Comparison of ENCODE assay signal across 11 mouse cellular contexts in genomic region chr5:100090515-100091262, GRCm38 (mm10). TPM values are rescaled to one million over a fixed set of nuclear protein-coding genes. Genes with fewer than 3 reads are reported as not detected.
DNase-seq lines count a peak whose midpoint lies in the region; ATAC-seq lines count a peak whose summit lies in the region.
"Had no signal": no experiment of that assay in that cellular context is flagged by ENCODE, and none has a peak within 500 bp of the region (broad histone marks: within the 10 kb centered on the region; RNA-seq: fewer than 3 reads in every experiment).

No protein-coding gene starts in this region.

- no peaks in the 10 kb centered on the region for H3K27me3 ChIP-seq in kidney, embryonic 14.5 days (ENCODE audit: control insufficient read depth, insufficient read depth, low read length)
- H3K27me3 ChIP-seq in forebrain, embryonic 14.5 days (replicated peaks; ENCODE audit: control insufficient read depth, insufficient read depth, low read length) = no peaks in the 10 kb centered on the region
- H3K27me3 ChIP-seq in midbrain, embryonic 13.5 days = no peaks in the 10 kb centered on the region
- H3K27me3 ChIP-seq in liver, embryonic 12.5 days (replicated peaks) = 0 out of 2 replicates have a peak, but pooled peaks cover 4% of the 10 kb centered on the region

- WGBS in kidney, embryonic 14.5 days = 37% methylated on average over 12 of the region's 12 CpGs
- 29% methylated on average over 12 of the region's 12 CpGs for WGBS in forebrain, embryonic 14.5 days
- WGBS in midbrain, embryonic 13.5 days = 23% methylated on average over 12 of the region's 12 CpGs
- WGBS in liver, embryonic 12.5 days (ENCODE audit: insufficient replicate concordance) = 64% methylated on average over 12 of the region's 12 CpGs

- no peak overlapping the region for H3K27ac ChIP-seq in kidney, embryonic 14.5 days (ENCODE audit: low read depth, low read length)
- H3K27ac ChIP-seq in forebrain, embryonic 14.5 days (ENCODE audit: low read depth, low read length) = peak overlapping the region; percentile 82
- peak overlapping the region; percentile 87 for H3K27ac ChIP-seq in midbrain, embryonic 13.5 days
- no peak overlapping the region for H3K27ac ChIP-seq in liver, embryonic 12.5 days

- H3K9me3 ChIP-seq in kidney, embryonic 14.5 days (ENCODE audit: control insufficient read depth, low read length) = no peaks in the 10 kb centered on the region
- no peaks in the 10 kb centered on the region for H3K9me3 ChIP-seq in forebrain, embryonic 14.5 days (replicated peaks; ENCODE audit: control insufficient read depth, low read length)
- H3K9me3 ChIP-seq in midbrain, embryonic 13.5 days = no peaks in the 10 kb centered on the region
- no peaks in the 10 kb centered on the region for H3K9me3 ChIP-seq in liver, embryonic 12.5 days (replicated peaks)

- no peak overlapping the region for H3K9ac ChIP-seq in kidney, embryonic 14.5 days (ENCODE audit: low read depth, low read length)
- peak overlapping the region; percentile 42 for H3K9ac ChIP-seq in forebrain, embryonic 14.5 days (ENCODE audit: low read length)
- H3K9ac ChIP-seq in midbrain, embryonic 13.5 days (replicated peaks) = no peak overlapping the region
- H3K9ac ChIP-seq in liver, embryonic 12.5 days = no peak overlapping the region

- H3K4me3 ChIP-seq in kidney, embryonic 14.5 days (ENCODE audit: low read length) = no peak overlapping the region
- H3K4me3 ChIP-seq in forebrain, embryonic 14.5 days (ENCODE audit: low read depth, low read length) = no peak overlapping the region
- peak overlapping the region; percentile 3; the same call in 1 of the 2 replicates for H3K4me3 ChIP-seq in midbrain, embryonic 13.5 days (replicated peaks)
- H3K4me3 ChIP-seq in liver, embryonic 12.5 days = no peak overlapping the region

- ATAC-seq in kidney, embryonic 14.5 days (ENCODE audit: low FRiP score, low TSS enrichment) = no peak
- peak; percentile 53 for ATAC-seq in forebrain, embryonic 14.5 days
- ATAC-seq in midbrain, embryonic 13.5 days = peak; percentile 61
- no peak for ATAC-seq in liver, embryonic 12.5 days

- no peaks in the 10 kb centered on the region for H3K36me3 ChIP-seq in kidney, embryonic 14.5 days (ENCODE audit: control insufficient read depth, insufficient read depth, low read length)
- H3K36me3 ChIP-seq in forebrain, embryonic 14.5 days (ENCODE audit: control insufficient read depth, insufficient read depth, low read length) = no peaks in the 10 kb centered on the region
- no peaks in the 10 kb centered on the region for H3K36me3 ChIP-seq in midbrain, embryonic 13.5 days
- H3K36me3 ChIP-seq in liver, embryonic 12.5 days = no peaks in the 10 kb centered on the region

- peaks cover 22% of the 10 kb centered on the region for H3K4me1 ChIP-seq in kidney, embryonic 14.5 days (ENCODE audit: control insufficient read depth, insufficient read depth, low read length)
- peaks cover 22% of the 10 kb centered on the region for H3K4me1 ChIP-seq in forebrain, embryonic 14.5 days (ENCODE audit: control insufficient read depth, insufficient read depth, low read length)
- H3K4me1 ChIP-seq in midbrain, embryonic 13.5 days (replicated peaks) = peaks cover 24% of the 10 kb centered on the region
- H3K4me1 ChIP-seq in liver, embryonic 12.5 days = no peaks in the 10 kb centered on the region

- no peak for DNase-seq in kidney, postnatal 10 days
- peak; percentile 67 for DNase-seq in forebrain, embryonic 14.5 days (ENCODE audit: low spot score)
- DNase-seq in forelimb bud, embryonic 11.5 days (ENCODE audit: low read depth, low spot score) = peak; percentile 2
- DNase-seq in cerebellum, postnatal 4 days (ENCODE audit: low spot score in 2 of 2) = no peak
- DNase-seq: cerebellum, adult 9-11 months; kidney, adult 11 months; lung, adult 2 months; right cerebral cortex, postnatal 4 days had no signal

- H3K4me2 ChIP-seq in kidney, embryonic 14.5 days (replicated peaks; ENCODE audit: low read depth, low read length) = peak overlapping the region; percentile 27; the same call in 1 of the 2 replicates
- peak overlapping the region; percentile 38 for H3K4me2 ChIP-seq in forebrain, embryonic 14.5 days (ENCODE audit: low read length)
- peak overlapping the region; percentile 50 for H3K4me2 ChIP-seq in midbrain, embryonic 13.5 days (replicated peaks)
- no peak overlapping the region for H3K4me2 ChIP-seq in liver, embryonic 12.5 days

RNA-seq across cellular contexts. Expression of gene Enoph1, which starts 50.9 kb away (rescaled TPM):
- 42.6 and 51.8 TPM in 2 replicates for polyA plus RNA-seq in kidney, embryonic 14.5 days (2014; fragmentation: Nextera tagmentation; extraction: Ambion mirVana)
- polyA plus RNA-seq in forebrain, embryonic 14.5 days (2014; fragmentation: Nextera tagmentation; extraction: Ambion mirVana) = 53.2 and 60.2 TPM in 2 replicates
- 39.4 and 40.5 TPM in 2 replicates for polyA plus RNA-seq in midbrain, embryonic 13.5 days (2015; fragmentation: Nextera tagmentation; extraction: Ambion mirVana)
- 30.7 and 33.8 TPM in 2 replicates for polyA plus RNA-seq in liver, embryonic 12.5 days (2016; fragmentation: Nextera tagmentation; extraction: Ambion mirVana)

RNA-seq across cellular contexts. Expression of gene Hnrnpdl, which starts 51.2 kb away (rescaled TPM):
- polyA plus RNA-seq in kidney, embryonic 14.5 days (2014; fragmentation: Nextera tagmentation; extraction: Ambion mirVana) = 205 and 217 TPM in 2 replicates
- 244 and 250 TPM in 2 replicates for polyA plus RNA-seq in forebrain, embryonic 14.5 days (2014; fragmentation: Nextera tagmentation; extraction: Ambion mirVana)
- 270 and 276 TPM in 2 replicates for polyA plus RNA-seq in midbrain, embryonic 13.5 days (2015; fragmentation: Nextera tagmentation; extraction: Ambion mirVana)
- polyA plus RNA-seq in liver, embryonic 12.5 days (2016; fragmentation: Nextera tagmentation; extraction: Ambion mirVana) = 88.2 and 90.9 TPM in 2 replicates

Comparison
In these comparisons a context has a peak if more than half of its experiments do, and no peak if none do; other contexts are left out.
1. ATAC-seq: peak in forebrain, embryonic 14.5 days (single experiment) and midbrain, embryonic 13.5 days (single experiment); none in kidney, embryonic 14.5 days (single experiment) and liver, embryonic 12.5 days (single experiment).
2. H3K27ac ChIP-seq: peak in forebrain, embryonic 14.5 days (single experiment) and midbrain, embryonic 13.5 days (single experiment); none in kidney, embryonic 14.5 days (single experiment) and liver, embryonic 12.5 days (single experiment).
3. DNase-seq: peak in forebrain, embryonic 14.5 days (single experiment) and forelimb bud, embryonic 11.5 days (single experiment); none in kidney, postnatal 10 days (single experiment) and cerebellum, postnatal 4 days (0 of 2).